Mouse (Mus musculus): Measurements from ENCODE around the gene Atp11b. TPM values are rescaled to one million over a fixed set of nuclear protein-coding genes. Genes with fewer than 3 reads are reported as not detected.

The Atp11b gene
- total RNA-seq, 1 experiment = 69.9 TPM

GRCm38 (mm10) chr3:35726936-35727335, 27.0 kb upstream of the Atp11b start:
- Histone ChIP-seq H3K36me3 (ENCODE audit: control insufficient read depth, insufficient read depth, low read length, poor library complexity, severe bottlenecking) (no peaks in the 10 kb centered on the region), H3K9ac (ENCODE audit: insufficient read depth, low read depth, low read length, poor library complexity, severe bottlenecking) (no peak overlapping the region), H3K4me1 (ENCODE audit: control insufficient read depth in 2 of 2, insufficient read depth in 2 of 2, low read length in 2 of 2, poor library complexity in 1 of 2) (peaks cover 21 to 24% of the 10 kb centered on the region in 2 experiments; a peak in 3 of 4 replicates), H3K9me3 (ENCODE audit: control insufficient read depth, insufficient read depth, low read depth, low read length) (no peaks in the 10 kb centered on the region; the same call in 1 of the 2 replicates), H3K27ac (ENCODE audit: insufficient read depth, low read depth, low read length, poor library complexity, severe bottlenecking) (peak overlapping the region; percentile 58; the same call in 1 of the 2 replicates), H3K4me3 (ENCODE audit: insufficient read depth in 1 of 2, low read depth in 1 of 2, low read length in 2 of 2, poor library complexity in 1 of 2, severe bottlenecking in 1 of 2) (no peak overlapping the region)
- no peak for TF ChIP-seq HCFC1 (IDR thresholded peaks at IDR 0.05; ENCODE audit: borderline replicate concordance, insufficient read depth, low read length)
- TF ChIP-seq ZC3H11A (IDR thresholded peaks at IDR 0.05; ENCODE audit: borderline replicate concordance, low read depth, low read length) = no peak
- TF ChIP-seq MAFK (IDR thresholded peaks at IDR 0.05; ENCODE audit: insufficient read depth, low read depth, low read length) = no peak
- no peak for TF ChIP-seq CHD2 (IDR thresholded peaks at IDR 0.05; ENCODE audit: low read depth, low read length)
- TF ChIP-seq ZNF384 (IDR thresholded peaks at IDR 0.05; ENCODE audit: low read depth, low read length) = no peak
- in situ Hi-C loops (cut with MboI; ENCODE audit: low sequenced_read_pairs in 2 of 2, unreplicated experiment in 2 of 2) = no loop called here
- DNase-seq (ENCODE audit: low read depth, low spot score) = no peak

DNA sequence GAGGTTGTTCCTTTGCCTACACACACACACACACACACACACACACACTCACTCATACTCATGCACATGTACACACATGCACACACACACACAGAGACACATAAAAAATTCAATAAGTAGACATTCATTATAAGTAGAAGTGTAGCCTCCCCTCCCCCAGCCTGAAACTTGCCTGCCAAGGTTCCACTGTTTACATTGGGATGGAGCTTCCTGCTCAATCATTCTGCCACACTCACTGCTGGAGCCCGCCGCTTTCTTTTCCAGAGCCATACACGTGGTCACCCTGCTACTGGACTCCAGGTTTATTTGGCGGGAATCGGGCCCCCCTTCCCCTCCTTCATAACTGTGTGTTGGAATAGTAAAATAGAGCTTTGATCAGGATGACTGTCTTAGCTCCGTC, 24.4 kb upstream of the Atp11b start:
- Histone ChIP-seq H3K36me3 (ENCODE audit: control insufficient read depth, insufficient read depth, low read length, poor library complexity, severe bottlenecking) (no peaks in the 10 kb centered on the region), H3K4me3 (ENCODE audit: insufficient read depth in 1 of 2, low read depth in 1 of 2, low read length in 2 of 2, poor library complexity in 1 of 2, severe bottlenecking in 1 of 2) (no peak overlapping the region), H3K27ac (ENCODE audit: insufficient read depth, low read depth, low read length, poor library complexity, severe bottlenecking) (no peak overlapping the region), H3K4me1 (ENCODE audit: control insufficient read depth in 2 of 2, insufficient read depth in 2 of 2, low read length in 2 of 2, poor library complexity in 1 of 2) (peaks cover 16 to 18% of the 10 kb centered on the region in 2 experiments), H3K9me3 (ENCODE audit: control insufficient read depth, insufficient read depth, low read depth, low read length) (no peaks in the 10 kb centered on the region; the same call in 1 of the 2 replicates), H3K9ac (ENCODE audit: insufficient read depth, low read depth, low read length, poor library complexity, severe bottlenecking) (no peak overlapping the region)
- TF ChIP-seq ZC3H11A (IDR thresholded peaks at IDR 0.05; ENCODE audit: borderline replicate concordance, low read depth, low read length) = no peak
- in situ Hi-C loops (cut with MboI; ENCODE audit: low sequenced_read_pairs in 2 of 2, unreplicated experiment in 2 of 2) = no loop called here
- DNase-seq (ENCODE audit: low read depth, low spot score) = no peak

DNA sequence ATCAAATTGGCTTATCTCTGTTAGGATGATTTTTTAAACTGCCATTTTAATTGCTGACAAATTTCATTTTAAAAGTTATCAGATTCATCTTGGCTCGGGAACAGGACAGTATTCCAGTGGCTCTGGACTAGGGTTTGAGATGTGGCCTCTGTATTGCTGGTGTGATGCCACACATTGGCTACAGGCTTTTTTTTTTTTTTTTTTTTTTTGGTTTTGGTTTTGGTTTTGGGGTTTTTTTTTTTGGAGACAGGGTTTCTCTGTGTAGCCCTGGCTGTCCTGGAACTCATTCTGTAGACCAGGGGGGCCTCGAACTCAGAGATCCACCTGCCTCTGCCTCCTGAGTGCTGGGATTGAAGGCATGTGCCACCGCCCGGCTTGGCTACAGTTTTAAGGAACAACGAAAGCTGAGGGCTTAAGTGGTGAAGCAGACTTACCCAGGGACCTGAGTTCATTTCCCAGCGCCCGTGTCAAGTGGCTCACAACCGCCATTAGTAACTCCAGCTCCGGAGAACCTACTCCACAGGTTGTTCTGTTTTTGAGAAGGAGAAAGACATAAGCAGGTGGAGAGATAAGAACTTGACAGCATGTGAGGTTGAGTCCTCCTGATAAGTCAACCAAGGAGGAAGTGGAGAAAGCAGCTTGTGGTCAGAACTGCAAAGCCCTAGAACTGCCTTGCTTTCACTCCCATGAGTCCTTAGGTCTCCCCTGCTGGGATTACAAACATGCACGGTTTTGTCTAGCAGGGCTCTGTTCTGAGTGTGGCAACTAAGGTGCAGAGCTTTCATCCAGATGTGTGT, 21.7 kb upstream of the Atp11b start:
- peak overlapping the region; percentile 64; the same call in 1 of the 2 replicates for H3K9ac ChIP-seq (ENCODE audit: insufficient read depth, low read depth, low read length, poor library complexity, severe bottlenecking)
- H3K27ac ChIP-seq (ENCODE audit: insufficient read depth, low read depth, low read length, poor library complexity, severe bottlenecking) = peak overlapping the region; percentile 84
- TF ChIP-seq ZNF384 (IDR thresholded peaks at IDR 0.05; ENCODE audit: low read depth, low read length) (0 out of 2 replicates have a peak, but pooled peaks have one; percentile 24), ZC3H11A (IDR thresholded peaks at IDR 0.05; ENCODE audit: borderline replicate concordance, low read depth, low read length) (no peak), HCFC1 (IDR thresholded peaks at IDR 0.05; ENCODE audit: borderline replicate concordance, insufficient read depth, low read length) (no peak)
- no peak for DNase-seq (ENCODE audit: low read depth, low spot score)
- H3K4me1 ChIP-seq (ENCODE audit: control insufficient read depth in 2 of 2, insufficient read depth in 2 of 2, low read length in 2 of 2, poor library complexity in 1 of 2) = peaks cover 7 to 10% of the 10 kb centered on the region in 2 experiments
- H3K36me3 ChIP-seq (ENCODE audit: control insufficient read depth, insufficient read depth, low read length, poor library complexity, severe bottlenecking) = no peaks in the 10 kb centered on the region
- peak overlapping the region in 1 of 2 experiments; percentile 44; a peak in 2 of 4 replicates for H3K4me3 ChIP-seq (ENCODE audit: insufficient read depth in 1 of 2, low read depth in 1 of 2, low read length in 2 of 2, poor library complexity in 1 of 2, severe bottlenecking in 1 of 2)
- no peaks in the 10 kb centered on the region; the same call in 1 of the 2 replicates for H3K9me3 ChIP-seq (ENCODE audit: control insufficient read depth, insufficient read depth, low read depth, low read length)
- in situ Hi-C loops (cut with MboI; ENCODE audit: low sequenced_read_pairs in 2 of 2, unreplicated experiment in 2 of 2) = no loop called here

GRCm38 (mm10) chr3:35732778-35733147, 21.1 kb upstream of the Atp11b start:
- H3K4me3 ChIP-seq (ENCODE audit: insufficient read depth in 1 of 2, low read depth in 1 of 2, low read length in 2 of 2, poor library complexity in 1 of 2, severe bottlenecking in 1 of 2) = no peak overlapping the region

DNA sequence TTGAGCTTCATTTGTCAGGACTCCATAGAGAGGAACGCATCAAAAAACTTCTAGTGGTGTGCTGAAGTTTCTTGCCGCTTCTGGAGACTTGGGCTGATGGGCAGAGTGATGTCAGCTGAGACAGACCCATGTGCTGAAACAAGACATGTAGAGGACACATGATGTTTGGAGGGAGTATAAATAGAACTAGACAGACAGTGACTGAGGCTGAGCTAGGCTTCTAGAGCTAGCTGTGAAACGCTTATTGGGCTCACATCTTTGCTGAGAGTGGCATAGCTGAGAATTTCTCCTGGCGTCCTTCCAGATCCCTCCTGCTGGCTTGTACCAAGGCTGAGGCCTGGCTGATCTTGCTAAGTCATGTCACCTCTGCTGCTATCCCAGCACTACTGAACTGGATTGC, 19.4 kb upstream of the Atp11b start:
- Histone ChIP-seq H3K9me3 (ENCODE audit: control insufficient read depth, insufficient read depth, low read depth, low read length) (no peaks in the 10 kb centered on the region; the same call in 1 of the 2 replicates), H3K4me3 (ENCODE audit: insufficient read depth in 1 of 2, low read depth in 1 of 2, low read length in 2 of 2, poor library complexity in 1 of 2, severe bottlenecking in 1 of 2) (no peak overlapping the region), H3K4me1 (ENCODE audit: control insufficient read depth in 2 of 2, insufficient read depth in 2 of 2, low read length in 2 of 2, poor library complexity in 1 of 2) (peaks cover 3 to 5% of the 10 kb centered on the region in 2 experiments), H3K36me3 (ENCODE audit: control insufficient read depth, insufficient read depth, low read length, poor library complexity, severe bottlenecking) (no peaks in the 10 kb centered on the region), H3K27ac (ENCODE audit: insufficient read depth, low read depth, low read length, poor library complexity, severe bottlenecking) (no peak overlapping the region), H3K9ac (ENCODE audit: insufficient read depth, low read depth, low read length, poor library complexity, severe bottlenecking) (no peak overlapping the region)
- DNase-seq (ENCODE audit: low read depth, low spot score) = no peak
- in situ Hi-C loops (cut with MboI; ENCODE audit: low sequenced_read_pairs in 2 of 2, unreplicated experiment in 2 of 2) = no loop called here
- TF ChIP-seq MAFK (IDR thresholded peaks at IDR 0.05; ENCODE audit: insufficient read depth, low read depth, low read length) (no peak), CHD2 (IDR thresholded peaks at IDR 0.05; ENCODE audit: low read depth, low read length) (no peak), HCFC1 (IDR thresholded peaks at IDR 0.05; ENCODE audit: borderline replicate concordance, insufficient read depth, low read length) (no peak), ZNF384 (IDR thresholded peaks at IDR 0.05; ENCODE audit: low read depth, low read length) (no peak), ZC3H11A (IDR thresholded peaks at IDR 0.05; ENCODE audit: borderline replicate concordance, low read depth, low read length) (no peak)

More at GRCm38 (mm10) chr3:35732778-35733147, 21.1 kb upstream of the Atp11b start:
- Histone ChIP-seq H3K27ac (ENCODE audit: insufficient read depth, low read depth, low read length, poor library complexity, severe bottlenecking) (peak overlapping the region; percentile 84; the same call in 1 of the 2 replicates), H3K9me3 (ENCODE audit: control insufficient read depth, insufficient read depth, low read depth, low read length) (no peaks in the 10 kb centered on the region; the same call in 1 of the 2 replicates), H3K36me3 (ENCODE audit: control insufficient read depth, insufficient read depth, low read length, poor library complexity, severe bottlenecking) (no peaks in the 10 kb centered on the region), H3K9ac (ENCODE audit: insufficient read depth, low read depth, low read length, poor library complexity, severe bottlenecking) (peak overlapping the region; percentile 64; the same call in 1 of the 2 replicates), H3K4me1 (ENCODE audit: control insufficient read depth in 2 of 2, insufficient read depth in 2 of 2, low read length in 2 of 2, poor library complexity in 1 of 2) (peaks cover 7 to 10% of the 10 kb centered on the region in 2 experiments)
- TF ChIP-seq ZNF384 (IDR thresholded peaks at IDR 0.05; ENCODE audit: low read depth, low read length) = no peak
- no peak for DNase-seq (ENCODE audit: low read depth, low spot score)
- in situ Hi-C loops (cut with MboI; ENCODE audit: low sequenced_read_pairs in 2 of 2, unreplicated experiment in 2 of 2) = no loop called here

All from ES-E14 (cell line).